Mouse (Mus musculus): Measurements from ENCODE around the gene Mif4gd. TPM values are rescaled to one million over a fixed set of nuclear protein-coding genes. Genes with fewer than 3 reads are reported as not detected.

Gene Mif4gd
- polyA plus RNA-seq, 1 experiment: 86.9 TPM

- 22% methylated on average over 3 of the region's 3 CpGs for WGBS
- Histone ChIP-seq H3K4me1 (ENCODE audit: control insufficient read depth, insufficient read depth, low read length) (no peaks in the 10 kb centered on the region), H3K27ac (ENCODE audit: insufficient read depth, low read length) (no peak overlapping the region), H3K4me3 (replicated peaks; ENCODE audit: insufficient read depth, low read depth, low read length) (no peak overlapping the region), H3K27me3 (ENCODE audit: control insufficient read depth, insufficient read depth, low read length) (no peaks in the 10 kb centered on the region)
- peak in 1 of 2 experiments; percentile 42 for DNase-seq
- TF ChIP-seq CTCF (IDR thresholded peaks at IDR 0.05; ENCODE audit: borderline replicate concordance, insufficient read depth, low read depth, low read length) (peak; percentile 66), POLR2A (IDR thresholded peaks at IDR 0.05; ENCODE audit: borderline replicate concordance, insufficient read depth, low read length) (no peak)
These were observed 18.7 kb upstream of the Mif4gd start for GRCm38 (mm10) chr11:115631505-115631890.

GRCm38 (mm10) chr11:115630532-115631504 lies 18.0 kb upstream of the Mif4gd start:
- H3K27ac ChIP-seq (ENCODE audit: insufficient read depth, low read length): no peak overlapping the region
- no peak for DNase-seq
- no peaks in the 10 kb centered on the region; the same call in 1 of the 2 replicates for H3K4me1 ChIP-seq (ENCODE audit: control insufficient read depth, insufficient read depth, low read length)
- no peaks in the 10 kb centered on the region for H3K27me3 ChIP-seq (ENCODE audit: control insufficient read depth, insufficient read depth, low read length)
- H3K4me3 ChIP-seq (replicated peaks; ENCODE audit: insufficient read depth, low read depth, low read length): no peak overlapping the region
- no peak for TF ChIP-seq POLR2A (IDR thresholded peaks at IDR 0.05; ENCODE audit: borderline replicate concordance, insufficient read depth, low read length)
- TF ChIP-seq CTCF (IDR thresholded peaks at IDR 0.05; ENCODE audit: borderline replicate concordance, insufficient read depth, low read depth, low read length): no peak
- WGBS: 50% methylated on average over 16 of the region's 16 CpGs

DNA sequence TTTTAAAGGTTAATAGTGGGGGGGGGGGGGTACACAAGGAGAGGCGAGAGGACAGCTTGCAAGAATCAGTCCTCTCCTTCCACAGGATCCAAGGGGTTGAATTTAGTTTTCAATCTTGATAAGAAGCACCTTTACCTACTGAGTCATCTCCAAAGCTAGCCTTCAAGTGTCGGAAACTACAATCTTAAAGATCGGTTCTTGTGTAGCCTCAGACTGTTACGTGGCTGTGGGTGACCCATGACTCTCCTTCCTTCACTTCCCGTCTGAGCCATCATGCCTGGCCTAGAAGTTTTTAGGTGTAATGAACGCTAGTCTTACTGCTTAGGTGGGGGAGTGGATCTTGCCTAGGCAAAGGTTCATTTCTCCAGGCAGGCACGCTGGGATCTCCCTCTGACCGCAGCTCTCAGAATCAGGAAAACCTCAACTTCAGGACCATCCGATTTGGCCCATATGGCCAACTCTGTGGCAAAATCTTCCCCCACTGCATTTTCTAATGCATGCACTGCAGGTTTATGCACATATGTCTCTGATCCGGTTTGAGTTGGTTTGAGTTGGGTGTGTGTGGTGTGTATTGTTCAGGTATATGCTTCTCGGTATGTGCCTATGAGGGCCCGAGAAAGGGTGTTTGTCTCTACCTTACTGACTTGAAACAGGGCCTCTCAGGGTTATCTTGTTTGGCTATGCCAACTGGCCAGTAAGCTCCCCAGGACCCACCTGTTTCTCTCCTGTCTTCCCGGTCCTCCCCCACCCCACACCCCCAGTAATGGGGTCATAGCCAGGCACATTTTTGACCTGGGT lies 17.2 kb upstream of the Mif4gd start:
- H3K4me3 ChIP-seq (replicated peaks; ENCODE audit: insufficient read depth, low read depth, low read length): no peak overlapping the region
- WGBS: 84% methylated on average over 13 of the region's 13 CpGs
- no peak for DNase-seq
- TF ChIP-seq CTCF (IDR thresholded peaks at IDR 0.05; ENCODE audit: borderline replicate concordance, insufficient read depth, low read depth, low read length) (no peak), POLR2A (IDR thresholded peaks at IDR 0.05; ENCODE audit: borderline replicate concordance, insufficient read depth, low read length) (no peak)
- no peak overlapping the region for H3K27ac ChIP-seq (ENCODE audit: insufficient read depth, low read length)
- H3K27me3 ChIP-seq (ENCODE audit: control insufficient read depth, insufficient read depth, low read length): no peaks in the 10 kb centered on the region
- H3K4me1 ChIP-seq (ENCODE audit: control insufficient read depth, insufficient read depth, low read length): no peaks in the 10 kb centered on the region; the same call in 1 of the 2 replicates

- H3K4me3 ChIP-seq (replicated peaks; ENCODE audit: insufficient read depth, low read depth, low read length): peak overlapping the region; percentile 25
- WGBS: 48% methylated on average over 13 of the region's 13 CpGs
- H3K27ac ChIP-seq (ENCODE audit: insufficient read depth, low read length): no peak overlapping the region
- DNase-seq: no peak
- TF ChIP-seq CTCF (IDR thresholded peaks at IDR 0.05; ENCODE audit: borderline replicate concordance, insufficient read depth, low read depth, low read length) (no peak), POLR2A (IDR thresholded peaks at IDR 0.05; ENCODE audit: borderline replicate concordance, insufficient read depth, low read length) (no peak)
- H3K27me3 ChIP-seq (ENCODE audit: control insufficient read depth, insufficient read depth, low read length): no peaks in the 10 kb centered on the region
- no peaks in the 10 kb centered on the region; the same call in 1 of the 2 replicates for H3K4me1 ChIP-seq (ENCODE audit: control insufficient read depth, insufficient read depth, low read length)
These were observed 15.8 kb upstream of the Mif4gd start for GRCm38 (mm10) chr11:115628465-115629101.

GRCm38 (mm10) chr11:115627705-115628464 lies 15.1 kb upstream of the Mif4gd start, which contains the start of gene Slc25a19:
TSS of gene Slc25a19 (minus strand) at chr11:115628295.
- peak; percentile 82 for TF ChIP-seq POLR2A (IDR thresholded peaks at IDR 0.05; ENCODE audit: borderline replicate concordance, insufficient read depth, low read length)
- no peak for TF ChIP-seq CTCF (IDR thresholded peaks at IDR 0.05; ENCODE audit: borderline replicate concordance, insufficient read depth, low read depth, low read length)
- no peaks in the 10 kb centered on the region for H3K27me3 ChIP-seq (ENCODE audit: control insufficient read depth, insufficient read depth, low read length)
- DNase-seq: peak; percentile 99 to 100
- H3K4me1 ChIP-seq (ENCODE audit: control insufficient read depth, insufficient read depth, low read length): no peaks in the 10 kb centered on the region; the same call in 1 of the 2 replicates
- peak within 1 kb of the TSS; percentile 9; the same call in 1 of the 2 replicates for H3K27ac ChIP-seq (ENCODE audit: insufficient read depth, low read length)
- 1% methylated on average over 47 of the region's 47 CpGs for WGBS
- peak within 1 kb of the TSS; percentile 80 for H3K4me3 ChIP-seq (replicated peaks; ENCODE audit: insufficient read depth, low read depth, low read length)

- peak overlapping the region; percentile 80 for H3K4me3 ChIP-seq (replicated peaks; ENCODE audit: insufficient read depth, low read depth, low read length)
- no peak for DNase-seq
- 52% methylated on average over 11 of the region's 11 CpGs for whole genome bisulfite sequencing
- H3K4me1 ChIP-seq (ENCODE audit: control insufficient read depth, insufficient read depth, low read length): no peaks in the 10 kb centered on the region; the same call in 1 of the 2 replicates
- TF ChIP-seq POLR2A (IDR thresholded peaks at IDR 0.05; ENCODE audit: borderline replicate concordance, insufficient read depth, low read length) (no peak), CTCF (IDR thresholded peaks at IDR 0.05; ENCODE audit: borderline replicate concordance, insufficient read depth, low read depth, low read length) (no peak)
- no peaks in the 10 kb centered on the region for H3K27me3 ChIP-seq (ENCODE audit: control insufficient read depth, insufficient read depth, low read length)
- H3K27ac ChIP-seq (ENCODE audit: insufficient read depth, low read length): no peak overlapping the region
These were observed 14.3 kb upstream of the Mif4gd start for GRCm38 (mm10) chr11:115626824-115627616.
